Mouse (Mus musculus) NIH3T3 (cell line): Measurements from ENCODE around the gene Ctdsp2.

ENCODE experiments used
- DNase-seq: peaks from one replicate; pipeline ENCODE4 v3.0.0-alpha.2; 2012; ENCODE audit warnings: low read depth

Gene Ctdsp2

GRCm38 (mm10) chr10:127042468-127043115 lies 64.1 kb downstream of the Ctdsp2 start:
- peak; percentile 71 for DNase-seq

GRCm38 (mm10) chr10:127043187-127043586 lies 64.7 kb downstream of the Ctdsp2 start:
- DNase-seq: no peak

- DNase-seq: no peak
Measured at GRCm38 (mm10) chr10:127047954-127048353, 69.4 kb downstream of the Ctdsp2 start, which contains the start of gene Cyp27b1. TSS of gene Cyp27b1 (plus strand) at chr10:127048250.

- no peak for DNase-seq
Measured at GRCm38 (mm10) chr10:127048608-127049394, 70.3 kb downstream of the Ctdsp2 start.
